Mouse (Mus musculus): ENCODE data around the gene E430018J23Rik.

- TF ChIP-seq FLI1 (IDR thresholded peaks at IDR 0.05; ENCODE audit: low read length) (no peak), GATA1 (IDR thresholded peaks at IDR 0.05; ENCODE audit: borderline replicate concordance, low read length) (no peak)
Measured at GRCm38 (mm10) chr7:127378310-127378921, 15.0 kb downstream of the E430018J23Rik start.

All from megakaryocyte, embryonic 14.5 days (primary cell).